Mouse (Mus musculus): ENCODE results near the gene Gata1. TPM values are rescaled to one million over a fixed set of nuclear protein-coding genes. Genes with fewer than 3 reads are reported as not detected.
"Not testable (repeated sequence)": the region's sequence is repeated elsewhere in the genome, so short reads cannot be mapped to it uniquely, and the experiment has no call there.

Gata1 gene
- polyA plus RNA-seq, 1 experiment from 2014 or later = not detected

DNA sequence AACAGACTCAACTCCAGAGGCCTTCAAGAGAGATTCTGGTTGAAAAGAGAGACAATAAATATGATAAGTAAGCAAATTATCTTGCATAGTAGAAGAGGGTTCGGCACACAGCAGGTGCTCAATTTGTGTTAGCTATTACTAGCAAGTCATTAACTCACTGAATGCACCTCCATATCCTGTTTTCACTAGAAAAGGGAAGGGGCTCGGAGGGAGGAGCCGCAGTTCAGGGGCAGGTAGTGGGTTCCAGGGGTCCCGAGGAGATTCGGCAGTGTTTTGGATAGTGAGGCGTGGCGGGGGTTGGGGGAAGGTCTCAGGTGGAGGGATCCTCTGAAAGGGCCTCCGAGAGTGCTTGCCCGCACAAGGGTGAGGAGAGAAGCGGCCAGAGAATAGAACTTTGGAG, 50.8 kb downstream of the Gata1 start:
- ChIA-PET POLR2A (no interaction called here), CTCF (interaction anchor here (1.3 kb wide), 1 partner anchor 91 kb away, joined by 3 read pairs; no protein-coding TSS in a partner anchor)
- H3K27me3 ChIP-seq = peaks cover 33% of the 10 kb centered on the region
- DNase-seq (ENCODE audit: low read depth, low spot score) = no peak
- no peak for ATAC-seq
- TF ChIP-seq CTCF (IDR thresholded peaks at IDR 0.05) = no peak
- in situ Hi-C loops (cut with MboI; ENCODE audit: low pct_unique_long_range_greater_than_20kb) = no loop called here

DNA sequence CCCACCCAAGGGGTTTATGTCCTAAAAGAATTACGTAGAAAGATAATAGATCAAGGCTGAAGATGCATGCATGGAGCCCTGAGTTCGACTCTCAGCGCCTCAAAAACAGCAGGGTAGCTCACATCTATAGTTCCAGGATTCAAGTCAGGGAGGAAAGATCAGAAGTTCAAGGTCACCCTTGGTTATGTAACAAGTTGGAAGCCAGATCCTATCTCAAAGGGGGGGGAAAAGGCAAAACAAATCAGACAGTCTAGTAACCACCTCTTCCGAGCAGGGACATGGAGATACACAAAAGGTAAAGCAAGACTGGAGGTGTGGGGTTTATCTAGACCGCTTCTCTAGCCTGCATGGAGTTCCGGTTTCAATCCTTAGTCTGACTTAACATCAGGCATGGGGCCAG, 51.6 kb downstream of the Gata1 start:
- no peak for DNase-seq (ENCODE audit: low read depth, low spot score)
- in situ Hi-C loops (cut with MboI; ENCODE audit: low pct_unique_long_range_greater_than_20kb) = no loop called here
- TF ChIP-seq CTCF (IDR thresholded peaks at IDR 0.05) = no peak
- CTCF ChIA-PET = interaction anchor here (1.3 kb wide), 1 partner anchor 91 kb away, joined by 3 read pairs; no protein-coding TSS in a partner anchor
- H3K27me3 ChIP-seq = peaks cover 33% of the 10 kb centered on the region
- POLR2A ChIA-PET = no interaction called here
- no peak for ATAC-seq

DNA sequence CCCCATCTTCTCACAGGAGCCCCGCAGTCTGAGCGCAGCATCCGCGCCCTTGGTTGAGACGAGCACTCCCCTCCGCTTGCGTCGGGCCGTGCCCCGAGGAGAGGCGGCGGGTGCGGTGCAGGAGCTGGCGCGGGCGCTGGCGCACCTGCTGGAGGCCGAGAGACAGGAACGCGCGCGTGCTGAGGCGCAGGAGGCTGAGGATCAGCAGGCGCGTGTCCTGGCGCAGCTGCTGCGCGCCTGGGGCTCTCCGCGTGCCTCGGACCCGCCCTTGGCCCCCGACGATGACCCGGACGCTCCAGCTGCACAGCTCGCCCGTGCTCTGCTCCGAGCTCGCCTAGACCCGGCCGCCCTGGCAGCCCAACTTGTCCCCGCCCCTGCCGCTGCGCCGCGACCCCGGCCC, 55.8 kb downstream of the Gata1 start:
- in situ Hi-C loops (cut with MboI; ENCODE audit: low pct_unique_long_range_greater_than_20kb) = no loop called here
- no peak for DNase-seq (ENCODE audit: low read depth, low spot score)
- ATAC-seq = no peak
- TF ChIP-seq CTCF (IDR thresholded peaks at IDR 0.05) = no peak
- CTCF ChIA-PET = no interaction called here
- peaks cover 34% of the 10 kb centered on the region for H3K27me3 ChIP-seq
- POLR2A ChIA-PET = no interaction called here

DNA sequence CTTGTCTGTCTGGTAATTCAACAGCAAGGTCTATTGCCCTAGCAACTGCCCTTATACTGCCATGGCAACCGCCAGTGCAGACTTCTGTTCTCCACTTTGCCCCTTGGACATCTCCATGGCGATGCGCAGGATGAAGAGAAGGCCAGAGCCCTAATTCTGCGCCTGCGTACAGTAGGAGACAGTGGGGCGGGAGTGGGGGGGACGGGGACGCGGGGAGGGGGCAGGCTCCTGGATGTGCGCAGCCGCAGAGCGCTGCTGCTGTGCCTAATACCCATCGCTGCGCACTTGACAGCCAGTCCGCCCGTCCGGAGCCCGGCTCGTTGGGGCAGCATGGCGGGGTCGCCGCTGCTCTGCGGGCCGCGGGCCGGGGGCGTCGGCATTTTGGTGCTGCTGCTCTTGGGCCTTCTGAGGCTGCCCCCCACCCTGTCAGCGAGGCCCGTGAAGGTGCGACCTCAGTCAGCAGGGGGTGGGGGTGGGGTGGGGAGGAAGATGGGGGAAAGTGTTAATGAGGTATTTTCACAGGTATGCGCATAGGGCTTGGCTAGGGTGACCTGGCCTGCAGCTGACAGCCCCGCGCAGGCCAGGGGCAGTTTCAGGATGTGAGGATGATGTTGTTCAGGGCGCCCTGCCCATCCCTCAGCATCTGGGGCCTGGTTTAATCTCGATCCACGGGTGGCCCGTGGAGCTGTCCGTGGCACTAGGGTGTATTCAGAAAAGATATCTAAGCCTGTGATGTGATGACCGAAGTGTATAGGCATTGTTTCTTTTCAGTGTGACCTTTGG, 58.1 kb downstream of the Gata1 start, which contains the start of gene Pcsk1n:
Gene Pcsk1n, plus strand, starts transcription at position 222 of the 783 bp plus-strand sequence.
- ChIA-PET CTCF (no interaction called here), POLR2A (no interaction called here)
- no peak for TF ChIP-seq CTCF (IDR thresholded peaks at IDR 0.05)
- in situ Hi-C loops (cut with MboI; ENCODE audit: low pct_unique_long_range_greater_than_20kb) = no loop called here
- peaks cover 24% of the 10 kb centered on the region for H3K27me3 ChIP-seq
- DNase-seq (ENCODE audit: low read depth, low spot score) (no peak), ATAC-seq (no peak)

DNA sequence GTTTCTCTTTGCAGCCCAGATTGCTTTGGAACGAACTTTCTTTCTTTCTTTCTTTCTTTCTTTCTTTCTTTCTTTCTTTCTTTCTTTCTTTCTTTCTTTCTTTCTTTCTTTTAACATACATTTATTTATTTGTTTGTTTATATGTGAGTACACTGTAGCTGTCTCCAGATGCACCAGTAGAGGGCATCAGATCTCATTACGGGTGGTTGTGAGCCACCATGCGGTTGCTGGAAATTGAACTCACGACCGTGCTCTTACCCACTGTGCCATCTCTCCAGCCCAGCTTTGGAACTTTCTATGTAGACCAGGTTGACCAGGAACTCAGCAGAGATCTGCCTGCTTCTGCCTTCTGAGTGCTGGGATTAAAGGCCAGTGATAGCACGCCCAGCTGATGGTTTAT, 59.9 kb downstream of the Gata1 start:
- CTCF ChIA-PET; DNase-seq (ENCODE audit: low read depth, low spot score); POLR2A ChIA-PET; ATAC-seq; in situ Hi-C loops (cut with MboI; ENCODE audit: low pct_unique_long_range_greater_than_20kb); H3K27me3 ChIP-seq: not testable (repeated sequence)

DNA sequence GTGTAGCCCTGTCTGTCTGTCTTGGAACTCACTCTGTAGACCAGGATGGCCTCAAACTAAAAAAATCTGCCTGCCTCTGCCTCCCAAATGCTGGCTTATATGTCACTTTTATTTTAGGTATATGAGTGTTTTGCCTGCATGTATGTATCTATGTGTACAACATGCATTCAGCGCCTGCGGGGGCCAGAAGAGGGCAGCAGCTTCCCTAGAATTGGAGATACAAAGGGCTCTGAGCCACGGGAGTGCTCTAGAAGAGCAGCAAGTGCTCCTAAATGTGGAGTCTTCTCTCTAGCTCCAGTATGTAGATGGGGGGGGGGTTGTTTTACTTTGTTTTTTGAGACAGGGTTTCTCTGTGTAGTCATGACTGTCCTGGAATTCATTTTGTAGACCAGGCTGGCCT, 62.2 kb downstream of the Gata1 start:
- in situ Hi-C loops (cut with MboI; ENCODE audit: low pct_unique_long_range_greater_than_20kb); ATAC-seq; H3K27me3 ChIP-seq; DNase-seq (ENCODE audit: low read depth, low spot score): not testable (repeated sequence)
- ChIA-PET CTCF (interaction anchor here (1.3 kb wide), 1 partner anchor 102 kb away, joined by 3 read pairs; no protein-coding TSS in a partner anchor), POLR2A (interaction anchor here (0.6 kb wide), 1 partner anchor 28 kb away, joined by 4 read pairs; no protein-coding TSS in a partner anchor)

DNA sequence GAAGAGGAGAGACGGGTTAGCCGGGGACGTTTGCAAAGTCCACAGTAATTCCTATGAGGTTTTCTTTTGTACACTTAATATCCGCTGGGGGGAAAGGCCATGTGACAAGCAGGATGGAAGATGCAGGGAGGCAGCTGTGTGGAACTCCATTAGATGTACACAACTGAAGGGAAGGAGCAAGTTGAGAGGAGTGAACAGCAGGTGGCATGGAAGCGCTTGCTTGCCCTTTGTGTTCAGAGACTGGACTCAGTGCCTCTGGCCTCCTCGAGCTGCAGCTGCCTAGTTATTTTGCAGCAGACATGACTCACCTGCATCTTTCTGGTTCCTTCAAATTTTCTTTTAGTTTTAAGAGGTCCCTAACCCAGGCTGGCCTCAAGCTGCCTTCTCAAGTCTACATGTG, 67.4 kb downstream of the Gata1 start:
- DNase-seq (ENCODE audit: low read depth, low spot score) (no peak), ATAC-seq (no peak)
- POLR2A ChIA-PET = no interaction called here
- in situ Hi-C loops (cut with MboI; ENCODE audit: low pct_unique_long_range_greater_than_20kb) = loop anchor here (5.0 kb wide), 2 partner anchors 107 to 202 kb away; partner anchors contain the start of gene Glod5
- no peaks in the 10 kb centered on the region for H3K27me3 ChIP-seq
- TF ChIP-seq CTCF (IDR thresholded peaks at IDR 0.05) = peak; percentile 56
- CTCF ChIA-PET = interaction anchor here (0.6 to 5.2 kb wide), 4 partner anchors 9 to 147 kb away, joined by 3 to 60 read pairs (median 6); partner anchors contain the start of gene Glod5

Other genes starting within 250 kb of the Gata1 start
- 58.7 TPM for gene Praf2, start 249.6 kb downstream of the Gata1 start, polyA plus RNA-seq (2021)
- gene Ccdc120, start 227.2 kb downstream of the Gata1 start, polyA plus RNA-seq (2021) = 19.6 TPM
- gene Tfe3, start 215.5 kb downstream of the Gata1 start, polyA plus RNA-seq (2021) = 53.5 TPM
- 63.2 TPM for gene Gripap1, start 188.3 kb downstream of the Gata1 start, polyA plus RNA-seq (2021)
- 4.5 TPM for gene Kcnd1, start 155.8 kb downstream of the Gata1 start, polyA plus RNA-seq (2021)
- gene Otud5, start 136.7 kb downstream of the Gata1 start, polyA plus RNA-seq (2021) = 83.0 TPM
- 11.6 TPM for gene Pim2, start 99.8 kb downstream of the Gata1 start, polyA plus RNA-seq (2021)
- 52.7 TPM for gene Slc35a2, start 94.0 kb downstream of the Gata1 start, polyA plus RNA-seq (2021)
- gene Pqbp1, start 78.8 kb downstream of the Gata1 start, polyA plus RNA-seq (2021) = 71.3 TPM
- 57.1 TPM for gene Timm17b, start 78.7 kb downstream of the Gata1 start, polyA plus RNA-seq (2021)
- gene Gm10491, start 70.2 kb downstream of the Gata1 start, polyA plus RNA-seq (2021) = not detected
- gene Gm10490, start 68.5 kb downstream of the Gata1 start, polyA plus RNA-seq (2021) = not detected
- not detected for gene Pcsk1n, start 58.2 kb downstream of the Gata1 start, polyA plus RNA-seq (2021)
- gene Eras, start 49.5 kb downstream of the Gata1 start, polyA plus RNA-seq (2021) = not detected
- 159 TPM for gene Hdac6, start 30.2 kb downstream of the Gata1 start, polyA plus RNA-seq (2021)
- 3.2 TPM for gene Glod5, start 40.4 kb upstream of the Gata1 start, polyA plus RNA-seq (2021)
- 31.9 TPM for gene Suv39h1, start 96.7 kb upstream of the Gata1 start, polyA plus RNA-seq (2021)
- 0.10 TPM for gene Was, start 112.4 kb upstream of the Gata1 start, polyA plus RNA-seq (2021)
- 66.1 TPM for gene Wdr13, start 154.8 kb upstream of the Gata1 start, polyA plus RNA-seq (2021)
- gene Rbm3, start 167.8 kb upstream of the Gata1 start, polyA plus RNA-seq (2021) = 255 TPM
- gene Tbc1d25, start 198.1 kb upstream of the Gata1 start, polyA plus RNA-seq (2021) = 15.5 TPM
- 51.1 TPM for gene Ebp, start 215.4 kb upstream of the Gata1 start, polyA plus RNA-seq (2021)
- 13.8 TPM for gene Porcn, start 228.5 kb upstream of the Gata1 start, polyA plus RNA-seq (2021)

All from Patski (cell line).